Mouse (Mus musculus): ENCODE measurements around the gene Dhx40. TPM values are rescaled to one million over a fixed set of nuclear protein-coding genes. Genes with fewer than 3 reads are reported as not detected.
A peak's percentile ranks its signal among the peaks of the same experiment; 100 is the strongest.
"Not testable (repeated sequence)": the region's sequence is repeated elsewhere in the genome, so short reads cannot be mapped to it uniquely, and the experiment has no call there.

The Dhx40 gene
- polyA plus RNA-seq, 1 experiment, result 51.5 TPM

- H3K27me3 ChIP-seq (ENCODE audit: control insufficient read depth, insufficient read depth, low read length, poor library complexity, severe bottlenecking), result no peaks in the 10 kb centered on the region
- H3K4me1 ChIP-seq (ENCODE audit: control insufficient read depth, insufficient read depth, low read length), result no peaks in the 10 kb centered on the region
- peaks cover under 1% of the 10 kb centered on the region; the same call in 1 of the 2 replicates for H3K36me3 ChIP-seq (ENCODE audit: control insufficient read depth, insufficient read depth, low read length, poor library complexity, severe bottlenecking)
- H3K9ac ChIP-seq (ENCODE audit: low read depth, poor library complexity, severe bottlenecking), result no peak overlapping the region
- H3K27ac ChIP-seq (ENCODE audit: insufficient read depth, low read length), result no peak overlapping the region; the same call in 1 of the 2 replicates
- H3K9me3 ChIP-seq (replicated peaks; ENCODE audit: control insufficient read depth, insufficient read depth, low read length, poor library complexity, severe bottlenecking), result no peaks in the 10 kb centered on the region
- no peak overlapping the region for H3K4me3 ChIP-seq (ENCODE audit: low read depth, low read length)
- TF ChIP-seq CTCF (IDR thresholded peaks at IDR 0.05; ENCODE audit: low read depth, low read length) (no peak), EP300 (IDR thresholded peaks at IDR 0.05; ENCODE audit: insufficient read depth, low read depth, low read length) (no peak), POLR2A (IDR thresholded peaks at IDR 0.05; ENCODE audit: insufficient read depth, low read length) (no peak)
Measured at GRCm38 (mm10) chr11:86811326-86811630, 3.7 kb upstream of the Dhx40 start.

GRCm38 (mm10) chr11:86810572-86811325 lies 3.2 kb upstream of the Dhx40 start:
- H3K9me3 ChIP-seq (replicated peaks; ENCODE audit: control insufficient read depth, insufficient read depth, low read length, poor library complexity, severe bottlenecking), result no peaks in the 10 kb centered on the region
- TF ChIP-seq POLR2A (IDR thresholded peaks at IDR 0.05; ENCODE audit: insufficient read depth, low read length) (no peak), EP300 (IDR thresholded peaks at IDR 0.05; ENCODE audit: insufficient read depth, low read depth, low read length) (no peak), CTCF (IDR thresholded peaks at IDR 0.05; ENCODE audit: low read depth, low read length) (no peak)
- H3K27ac ChIP-seq (ENCODE audit: insufficient read depth, low read length), result no peak overlapping the region; the same call in 1 of the 2 replicates
- H3K36me3 ChIP-seq (ENCODE audit: control insufficient read depth, insufficient read depth, low read length, poor library complexity, severe bottlenecking), result peaks cover 4% of the 10 kb centered on the region
- H3K27me3 ChIP-seq (ENCODE audit: control insufficient read depth, insufficient read depth, low read length, poor library complexity, severe bottlenecking), result no peaks in the 10 kb centered on the region
- H3K4me3 ChIP-seq (ENCODE audit: low read depth, low read length), result no peak overlapping the region
- no peak overlapping the region for H3K9ac ChIP-seq (ENCODE audit: low read depth, poor library complexity, severe bottlenecking)
- H3K4me1 ChIP-seq (ENCODE audit: control insufficient read depth, insufficient read depth, low read length), result no peaks in the 10 kb centered on the region

GRCm38 (mm10) chr11:86809828-86810227 lies 2.3 kb upstream of the Dhx40 start:
- Histone ChIP-seq H3K27me3 (ENCODE audit: control insufficient read depth, insufficient read depth, low read length, poor library complexity, severe bottlenecking) (no peaks in the 10 kb centered on the region), H3K4me3 (ENCODE audit: low read depth, low read length) (no peak overlapping the region)
- no peak for TF ChIP-seq CTCF (IDR thresholded peaks at IDR 0.05; ENCODE audit: low read depth, low read length)

GRCm38 (mm10) chr11:86807001-86807477 lies 507 bp downstream of the Dhx40 start:
- TF ChIP-seq POLR2A (IDR thresholded peaks at IDR 0.05; ENCODE audit: insufficient read depth, low read length), result no peak
- no peak for TF ChIP-seq EP300 (IDR thresholded peaks at IDR 0.05; ENCODE audit: insufficient read depth, low read depth, low read length)
- TF ChIP-seq CTCF (IDR thresholded peaks at IDR 0.05; ENCODE audit: low read depth, low read length), result no peak
- no peaks in the 10 kb centered on the region for H3K27me3 ChIP-seq (ENCODE audit: control insufficient read depth, insufficient read depth, low read length, poor library complexity, severe bottlenecking)
- peak overlapping the region; percentile 96 for H3K4me3 ChIP-seq (ENCODE audit: low read depth, low read length)

More at GRCm38 (mm10) chr11:86809828-86810227, 2.3 kb upstream of the Dhx40 start:
- Histone ChIP-seq H3K9me3 (replicated peaks; ENCODE audit: control insufficient read depth, insufficient read depth, low read length, poor library complexity, severe bottlenecking) (no peaks in the 10 kb centered on the region), H3K9ac (ENCODE audit: low read depth, poor library complexity, severe bottlenecking) (no peak overlapping the region), H3K27ac (ENCODE audit: insufficient read depth, low read length) (no peak overlapping the region), H3K4me1 (ENCODE audit: control insufficient read depth, insufficient read depth, low read length) (no peaks in the 10 kb centered on the region), H3K36me3 (ENCODE audit: control insufficient read depth, insufficient read depth, low read length, poor library complexity, severe bottlenecking) (peaks cover 10% of the 10 kb centered on the region)

GRCm38 (mm10) chr11:86794161-86794560 lies 13.4 kb downstream of the Dhx40 start:
- no peak overlapping the region for H3K9ac ChIP-seq (ENCODE audit: low read depth, poor library complexity, severe bottlenecking)
- no peaks in the 10 kb centered on the region for H3K9me3 ChIP-seq (replicated peaks; ENCODE audit: control insufficient read depth, insufficient read depth, low read length, poor library complexity, severe bottlenecking)
- no peak for TF ChIP-seq EP300 (IDR thresholded peaks at IDR 0.05; ENCODE audit: insufficient read depth, low read depth, low read length)
- TF ChIP-seq POLR2A (IDR thresholded peaks at IDR 0.05; ENCODE audit: insufficient read depth, low read length), result no peak
- no peak for TF ChIP-seq CTCF (IDR thresholded peaks at IDR 0.05; ENCODE audit: low read depth, low read length)
- peaks cover 44% of the 10 kb centered on the region for H3K36me3 ChIP-seq (ENCODE audit: control insufficient read depth, insufficient read depth, low read length, poor library complexity, severe bottlenecking)
- H3K27me3 ChIP-seq (ENCODE audit: control insufficient read depth, insufficient read depth, low read length, poor library complexity, severe bottlenecking), result no peaks in the 10 kb centered on the region
- H3K4me1 ChIP-seq (ENCODE audit: control insufficient read depth, insufficient read depth, low read length), result no peaks in the 10 kb centered on the region
- H3K27ac ChIP-seq (ENCODE audit: insufficient read depth, low read length), result no peak overlapping the region
- H3K4me3 ChIP-seq (ENCODE audit: low read depth, low read length), result no peak overlapping the region

More at GRCm38 (mm10) chr11:86807001-86807477, 507 bp downstream of the Dhx40 start:
- peaks cover 29% of the 10 kb centered on the region for H3K36me3 ChIP-seq (ENCODE audit: control insufficient read depth, insufficient read depth, low read length, poor library complexity, severe bottlenecking)
- H3K9ac ChIP-seq (ENCODE audit: low read depth, poor library complexity, severe bottlenecking), result peak overlapping the region; percentile 54
- peak overlapping the region; percentile 14; the same call in 1 of the 2 replicates for H3K27ac ChIP-seq (ENCODE audit: insufficient read depth, low read length)
- H3K9me3 ChIP-seq (replicated peaks; ENCODE audit: control insufficient read depth, insufficient read depth, low read length, poor library complexity, severe bottlenecking), result no peaks in the 10 kb centered on the region
- no peaks in the 10 kb centered on the region for H3K4me1 ChIP-seq (ENCODE audit: control insufficient read depth, insufficient read depth, low read length)

- H3K4me1 ChIP-seq (ENCODE audit: control insufficient read depth, insufficient read depth, low read length); H3K4me3 ChIP-seq (ENCODE audit: low read depth, low read length); H3K9ac ChIP-seq (ENCODE audit: low read depth, poor library complexity, severe bottlenecking); H3K27me3 ChIP-seq (ENCODE audit: control insufficient read depth, insufficient read depth, low read length, poor library complexity, severe bottlenecking); H3K27ac ChIP-seq (ENCODE audit: insufficient read depth, low read length); H3K9me3 ChIP-seq (replicated peaks; ENCODE audit: control insufficient read depth, insufficient read depth, low read length, poor library complexity, severe bottlenecking): not testable (repeated sequence)
- peaks cover 58% of the 10 kb centered on the region for H3K36me3 ChIP-seq (ENCODE audit: control insufficient read depth, insufficient read depth, low read length, poor library complexity, severe bottlenecking)
Measured at GRCm38 (mm10) chr11:86787436-86787835, 20.1 kb downstream of the Dhx40 start.

All from ES-Bruce4 (cell line).